ENCODE assay signal across 7 mouse cellular contexts in the genomic region with DNA sequence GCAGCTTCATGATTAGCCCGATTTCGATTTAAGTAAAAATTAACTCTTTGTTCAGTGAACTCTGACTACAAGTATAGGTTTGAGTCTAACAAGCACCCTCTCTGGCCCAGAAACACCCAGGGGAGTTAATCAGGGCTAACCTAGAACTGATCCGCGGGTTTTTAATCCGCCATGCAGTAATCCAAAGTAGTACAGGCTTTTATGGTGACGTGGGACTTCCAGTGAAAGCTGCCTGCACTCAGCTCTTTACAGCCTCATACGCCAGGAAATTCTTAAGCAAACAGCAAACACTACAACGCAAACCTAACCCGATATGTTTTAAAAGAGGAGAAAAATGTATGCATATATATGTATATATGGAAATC. TPM values are rescaled to one million over a fixed set of nuclear protein-coding genes. Genes with fewer than 3 reads are reported as not detected.
DNase-seq lines count a peak whose midpoint lies in the region; ATAC-seq lines count a peak whose summit lies in the region.

No protein-coding gene starts in this region.

- no peaks in the 10 kb centered on the region for H3K36me3 ChIP-seq in neural tube, embryonic 11.5 days (ENCODE audit: control insufficient read depth, insufficient read depth, low read length)
- H3K36me3 ChIP-seq in forebrain, embryonic 12.5 days (replicated peaks): no peaks in the 10 kb centered on the region
- H3K36me3 ChIP-seq in limb, embryonic 13.5 days: no peaks in the 10 kb centered on the region
- no peaks in the 10 kb centered on the region for H3K36me3 ChIP-seq in stomach, embryonic 14.5 days (ENCODE audit: control insufficient read depth, insufficient read depth, low read length)

- 19% methylated on average over 9 of the region's 9 CpGs for WGBS in neural tube, embryonic 11.5 days
- WGBS in forebrain, embryonic 12.5 days: 19% methylated on average over 9 of the region's 9 CpGs
- WGBS in limb, embryonic 13.5 days: 15% methylated on average over 9 of the region's 9 CpGs
- 10% methylated on average over 9 of the region's 9 CpGs for WGBS in stomach, embryonic 14.5 days

- H3K4me1 ChIP-seq in neural tube, embryonic 11.5 days (ENCODE audit: control insufficient read depth, insufficient read depth, low read length): 0 out of 2 replicates have a peak, but pooled peaks cover 4% of the 10 kb centered on the region
- H3K4me1 ChIP-seq in forebrain, embryonic 12.5 days: peaks cover 25% of the 10 kb centered on the region
- peaks cover 24% of the 10 kb centered on the region for H3K4me1 ChIP-seq in limb, embryonic 13.5 days
- no peaks in the 10 kb centered on the region for H3K4me1 ChIP-seq in stomach, embryonic 14.5 days (ENCODE audit: control insufficient read depth, insufficient read depth, low read length)

- H3K27ac ChIP-seq in neural tube, embryonic 11.5 days (ENCODE audit: low read depth, low read length): no peak overlapping the region
- H3K27ac ChIP-seq in forebrain, embryonic 12.5 days: peak overlapping the region; percentile 21; the same call in 1 of the 2 replicates
- no peak overlapping the region; the same call in 1 of the 2 replicates for H3K27ac ChIP-seq in limb, embryonic 13.5 days
- peak overlapping the region; percentile 29; the same call in 1 of the 2 replicates for H3K27ac ChIP-seq in stomach, embryonic 14.5 days (ENCODE audit: low read length)

- peak overlapping the region; percentile 28 for H3K4me3 ChIP-seq in neural tube, embryonic 11.5 days (ENCODE audit: low read depth, low read length)
- H3K4me3 ChIP-seq in forebrain, embryonic 12.5 days (replicated peaks): peak overlapping the region; percentile 95
- peak overlapping the region; percentile 95 for H3K4me3 ChIP-seq in limb, embryonic 13.5 days
- H3K4me3 ChIP-seq in stomach, embryonic 14.5 days (ENCODE audit: low read depth, low read length): peak overlapping the region; percentile 98

- H3K27me3 ChIP-seq in neural tube, embryonic 11.5 days (ENCODE audit: control insufficient read depth, insufficient read depth, low read length): no peaks in the 10 kb centered on the region
- no peaks in the 10 kb centered on the region for H3K27me3 ChIP-seq in forebrain, embryonic 12.5 days
- H3K27me3 ChIP-seq in limb, embryonic 13.5 days: no peaks in the 10 kb centered on the region
- H3K27me3 ChIP-seq in stomach, embryonic 14.5 days (ENCODE audit: control insufficient read depth, insufficient read depth, low read length): no peaks in the 10 kb centered on the region

- no peak for DNase-seq in neural tube, embryonic 11.5 days (ENCODE audit: low spot score)
- DNase-seq in neural tube, embryonic 10.5 days (ENCODE audit: extremely low spot score, low spot score): no peak
- DNase-seq in testis, postnatal 14 days (ENCODE audit: low spot score): no peak
- DNase-seq in left cerebral cortex, adult 11 months (ENCODE audit: low spot score): no peak

- H3K9ac ChIP-seq in neural tube, embryonic 11.5 days (ENCODE audit: low read length): peak overlapping the region; percentile 40
- 0 out of 2 replicates have a peak overlapping the region, but pooled peaks have one; percentile 13 for H3K9ac ChIP-seq in forebrain, embryonic 12.5 days
- H3K9ac ChIP-seq in limb, embryonic 13.5 days: peak overlapping the region; percentile 39
- H3K9ac ChIP-seq in stomach, embryonic 14.5 days (replicated peaks; ENCODE audit: low read depth, low read length): no peak overlapping the region; the same call in 1 of the 2 replicates

- H3K4me2 ChIP-seq in neural tube, embryonic 11.5 days (ENCODE audit: low read depth): peak overlapping the region; percentile 45
- H3K4me2 ChIP-seq in forebrain, embryonic 12.5 days: peak overlapping the region; percentile 79
- peak overlapping the region; percentile 63 for H3K4me2 ChIP-seq in limb, embryonic 13.5 days (replicated peaks)
- H3K4me2 ChIP-seq in stomach, embryonic 14.5 days (replicated peaks; ENCODE audit: low read depth, low read length): peak overlapping the region; percentile 62

- H3K9me3 ChIP-seq in neural tube, embryonic 11.5 days (ENCODE audit: control insufficient read depth, low read length): no peaks in the 10 kb centered on the region
- no peaks in the 10 kb centered on the region for H3K9me3 ChIP-seq in forebrain, embryonic 12.5 days
- no peaks in the 10 kb centered on the region for H3K9me3 ChIP-seq in limb, embryonic 13.5 days
- H3K9me3 ChIP-seq in stomach, embryonic 14.5 days (ENCODE audit: control insufficient read depth, low read depth, low read length): no peaks in the 10 kb centered on the region

- ATAC-seq in neural tube, embryonic 11.5 days (ENCODE audit: insufficient read depth, low FRiP score, low TSS enrichment): no peak
- ATAC-seq in forebrain, embryonic 12.5 days (ENCODE audit: low FRiP score): no peak
- no peak for ATAC-seq in limb, embryonic 13.5 days (ENCODE audit: low FRiP score, low read depth)
- ATAC-seq in stomach, embryonic 14.5 days (ENCODE audit: insufficient number of reproducible peaks, insufficient read depth, low FRiP score, low read depth): no peak

RNA-seq across cellular contexts. Expression of a gene that starts 0.9 kb away (rescaled TPM):
- 15.2 and 16.1 TPM in 2 replicates for polyA plus RNA-seq in neural tube, embryonic 11.5 days (2014; fragmentation: Nextera tagmentation; extraction: Ambion mirVana)
- 20.9 and 23.1 TPM in 2 replicates for polyA plus RNA-seq in forebrain, embryonic 12.5 days (2016; fragmentation: Nextera tagmentation; extraction: Ambion mirVana)
- 12.6 and 13.6 TPM in 2 replicates for polyA plus RNA-seq in limb, embryonic 13.5 days (2015; fragmentation: Nextera tagmentation; extraction: Ambion mirVana)
- 10.5 and 11.3 TPM in 2 replicates for polyA plus RNA-seq in stomach, embryonic 14.5 days (2014; fragmentation: Nextera tagmentation; extraction: Ambion mirVana)

Comparison
In these comparisons a context has a peak if more than half of its experiments do, and no peak if none do; other contexts are left out.
1. H3K27ac ChIP-seq: peak in forebrain, embryonic 12.5 days (single experiment) and stomach, embryonic 14.5 days (single experiment); none in neural tube, embryonic 11.5 days (single experiment) and limb, embryonic 13.5 days (single experiment).
2. H3K4me3 ChIP-seq: peak in every context shown above with its lines; median percentile 98 in stomach, embryonic 14.5 days; 95 in forebrain, embryonic 12.5 days; 95 in limb, embryonic 13.5 days; 28 in neural tube, embryonic 11.5 days.
3. Peak in every context shown above with its lines, with median percentiles within 50 percentile points of each other: H3K4me2 ChIP-seq.